Mouse (Mus musculus) kidney, postnatal 10 days (tissue): Measurements from ENCODE around the gene Ern1.
A peak's percentile ranks its signal among the peaks of the same experiment; 100 is the strongest.
"Not testable (repeated sequence)": the region's sequence is repeated elsewhere in the genome, so short reads cannot be mapped to it uniquely, and the experiment has no call there.

Experiments
- DNase-seq: peaks from one replicate; pipeline ENCODE4 v3.0.0; 2021; ENCODE audit warnings: mixed read lengths

Gene Ern1

DNA sequence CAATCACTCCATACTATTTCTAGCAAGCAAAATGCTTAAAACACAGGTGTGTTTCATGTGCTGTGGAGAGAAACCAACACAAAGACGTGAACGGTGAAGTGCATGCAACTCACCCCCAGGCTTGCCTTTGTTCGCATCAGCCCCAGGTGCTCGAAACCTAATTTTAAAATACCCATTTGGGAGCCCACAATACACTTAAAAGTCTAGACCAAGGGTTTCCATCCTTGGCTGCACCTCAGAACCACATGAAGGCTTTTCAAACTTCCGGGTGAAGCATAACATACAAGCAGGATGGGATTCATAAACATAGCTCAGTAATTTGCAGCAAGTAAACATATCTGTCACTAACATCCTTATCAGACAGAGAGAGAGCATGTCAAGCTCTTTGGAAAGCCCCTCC is 57.3 kb downstream of the Ern1 start:
- DNase-seq: no peak

GRCm38 (mm10) chr11:106429689-106430088 is 58.0 kb downstream of the Ern1 start:
- no peak for DNase-seq

- DNase-seq: no peak
These were observed 59.1 kb downstream of the Ern1 start for GRCm38 (mm10) chr11:106428556-106428955.

- DNase-seq: no peak
These were observed 59.5 kb downstream of the Ern1 start for GRCm38 (mm10) chr11:106428106-106428505.

- DNase-seq: no peak
These were observed 61.2 kb downstream of the Ern1 start for GRCm38 (mm10) chr11:106426447-106426846.

- DNase-seq: no peak
These were observed 62.5 kb downstream of the Ern1 start for GRCm38 (mm10) chr11:106425201-106425600.

GRCm38 (mm10) chr11:106419262-106420102 is 68.2 kb downstream of the Ern1 start:
- DNase-seq: no peak

- peak; percentile 90 for DNase-seq
These were observed 68.9 kb downstream of the Ern1 start for GRCm38 (mm10) chr11:106418622-106419196.

DNA sequence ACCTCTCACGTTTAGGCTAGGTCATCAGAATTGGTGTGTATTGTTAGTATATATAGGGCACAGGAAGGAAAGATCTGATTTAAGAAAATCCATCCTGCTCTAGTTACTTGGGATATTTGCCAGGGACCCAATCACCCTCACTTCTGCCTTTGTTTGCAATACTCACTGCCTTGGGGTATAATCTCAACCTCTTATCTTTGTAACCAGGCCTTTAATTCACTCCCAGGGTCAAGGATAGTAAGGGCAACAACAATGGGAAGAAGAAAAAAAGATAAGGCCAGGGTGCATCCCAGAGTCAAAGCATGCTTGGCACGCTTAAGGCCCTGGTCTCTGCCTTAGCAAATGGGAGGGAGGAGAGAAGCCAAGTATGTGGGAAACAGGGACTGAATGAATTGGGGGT is 69.8 kb downstream of the Ern1 start:
- DNase-seq: no peak

- DNase-seq: no peak
These were observed 71.3 kb downstream of the Ern1 start for GRCm38 (mm10) chr11:106416331-106416730.

DNA sequence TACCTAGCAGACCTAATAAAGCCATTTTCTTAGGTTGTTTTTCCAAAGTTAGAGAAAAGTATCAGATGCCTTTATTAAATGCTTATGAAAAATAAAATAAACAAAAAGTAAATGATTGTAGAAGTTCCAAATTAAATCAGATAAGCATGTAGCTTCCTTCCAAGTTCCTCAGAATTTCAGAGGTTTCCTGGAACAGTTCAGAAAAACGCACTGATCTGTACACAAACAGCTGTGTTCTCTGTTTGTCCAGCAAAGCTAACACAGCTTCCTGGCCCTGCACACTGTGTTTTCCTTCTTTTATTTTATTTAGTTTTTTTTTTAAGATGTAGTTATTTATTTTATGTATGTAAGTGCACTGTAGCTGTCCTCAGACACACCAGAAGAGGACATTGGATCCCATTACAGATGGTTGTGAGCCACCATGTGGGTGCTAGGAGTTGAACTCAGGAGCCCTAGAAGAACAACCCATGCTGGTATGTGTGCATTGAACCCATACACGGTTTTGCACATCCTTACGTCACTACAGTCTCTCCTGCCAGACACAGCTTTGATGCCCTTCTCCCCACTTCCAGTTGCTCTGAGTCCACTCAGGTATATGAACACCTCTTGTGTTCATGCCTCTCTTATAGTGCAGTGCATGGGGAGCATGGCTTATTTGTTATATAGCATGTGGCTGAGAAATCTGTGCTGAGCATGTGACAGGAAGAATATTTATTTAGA is 74.9 kb downstream of the Ern1 start:
- no peak for DNase-seq

DNA sequence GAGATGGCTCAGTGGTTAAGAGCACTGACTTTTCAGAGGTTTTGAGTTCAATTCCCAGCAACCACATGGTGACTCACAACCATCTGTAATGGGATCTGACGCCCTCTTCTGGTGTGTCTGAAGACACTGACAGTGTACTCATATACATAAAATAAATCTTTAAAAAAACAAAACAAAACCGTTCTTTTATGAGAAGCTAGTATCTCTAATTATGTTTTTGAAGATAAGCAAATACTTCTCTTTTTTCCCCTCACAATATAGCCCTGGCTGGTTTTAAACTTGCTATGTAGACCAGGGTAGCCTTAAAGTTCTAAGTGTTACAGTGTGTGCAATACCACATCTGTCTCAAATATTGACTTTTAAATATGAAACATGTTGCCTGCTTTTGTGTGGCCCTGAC is 76.5 kb downstream of the Ern1 start:
- DNase-seq: no peak

DNA sequence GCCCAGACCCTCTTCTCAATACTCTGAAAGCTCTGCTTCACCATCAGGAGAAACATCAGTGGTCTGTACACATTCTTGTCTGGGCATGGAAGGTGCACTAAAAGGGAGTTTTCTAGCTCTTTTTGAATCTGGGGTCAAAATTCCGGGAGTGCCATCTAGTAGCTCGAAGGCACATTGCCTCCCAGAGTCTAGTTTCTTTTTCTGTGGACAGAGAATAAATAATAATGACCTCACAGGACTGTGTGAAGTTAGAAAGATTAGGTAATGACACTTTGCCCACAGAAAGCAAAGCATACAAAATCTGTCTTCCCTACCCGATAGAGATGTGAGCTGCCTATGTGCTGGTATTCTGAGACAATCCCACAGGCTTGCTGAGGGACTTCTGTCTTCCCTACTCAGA is 77.1 kb downstream of the Ern1 start:
- no peak for DNase-seq

- no peak for DNase-seq
These were observed 77.6 kb downstream of the Ern1 start for GRCm38 (mm10) chr11:106410011-106410410.

GRCm38 (mm10) chr11:106398481-106398880 is 89.2 kb downstream of the Ern1 start:
- DNase-seq: no peak

- DNase-seq: no peak
These were observed 90.0 kb downstream of the Ern1 start for GRCm38 (mm10) chr11:106397656-106398055.

DNA sequence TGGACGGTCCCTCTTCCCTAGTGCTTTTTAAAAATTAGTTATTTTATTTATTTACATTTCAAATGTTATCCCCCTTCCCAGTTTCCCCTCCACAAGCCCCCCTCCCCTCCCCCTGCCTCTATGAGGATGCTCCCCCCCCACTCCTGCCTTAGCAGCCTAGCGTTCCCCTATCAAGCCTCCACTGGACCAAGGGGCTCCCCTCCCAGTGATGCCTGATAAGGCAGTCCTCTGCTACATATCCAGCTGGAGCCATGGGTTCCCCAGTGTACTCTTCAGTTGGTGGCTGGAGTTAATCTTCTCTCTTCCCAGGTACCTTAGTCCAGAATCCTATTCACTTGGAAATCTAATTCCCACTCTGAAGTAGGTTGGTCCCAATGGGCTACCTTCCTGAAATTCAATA is 93.6 kb downstream of the Ern1 start:
- DNase-seq: not testable (repeated sequence)

DNA sequence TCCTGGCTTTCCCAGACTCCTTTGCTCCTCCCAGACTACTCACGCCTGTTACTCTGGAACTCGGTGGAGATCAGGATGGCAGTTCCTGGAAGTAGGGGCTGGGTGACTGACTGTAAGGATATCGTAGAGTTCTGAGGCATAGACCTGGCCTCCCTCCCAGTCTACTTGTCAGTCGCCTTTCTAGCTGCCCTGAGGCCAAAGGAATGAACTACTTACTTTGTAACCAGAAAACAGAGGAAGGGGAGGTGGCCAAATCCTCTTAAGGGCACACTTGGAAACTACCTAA is 94.4 kb downstream of the Ern1 start:
- no peak for DNase-seq

DNA sequence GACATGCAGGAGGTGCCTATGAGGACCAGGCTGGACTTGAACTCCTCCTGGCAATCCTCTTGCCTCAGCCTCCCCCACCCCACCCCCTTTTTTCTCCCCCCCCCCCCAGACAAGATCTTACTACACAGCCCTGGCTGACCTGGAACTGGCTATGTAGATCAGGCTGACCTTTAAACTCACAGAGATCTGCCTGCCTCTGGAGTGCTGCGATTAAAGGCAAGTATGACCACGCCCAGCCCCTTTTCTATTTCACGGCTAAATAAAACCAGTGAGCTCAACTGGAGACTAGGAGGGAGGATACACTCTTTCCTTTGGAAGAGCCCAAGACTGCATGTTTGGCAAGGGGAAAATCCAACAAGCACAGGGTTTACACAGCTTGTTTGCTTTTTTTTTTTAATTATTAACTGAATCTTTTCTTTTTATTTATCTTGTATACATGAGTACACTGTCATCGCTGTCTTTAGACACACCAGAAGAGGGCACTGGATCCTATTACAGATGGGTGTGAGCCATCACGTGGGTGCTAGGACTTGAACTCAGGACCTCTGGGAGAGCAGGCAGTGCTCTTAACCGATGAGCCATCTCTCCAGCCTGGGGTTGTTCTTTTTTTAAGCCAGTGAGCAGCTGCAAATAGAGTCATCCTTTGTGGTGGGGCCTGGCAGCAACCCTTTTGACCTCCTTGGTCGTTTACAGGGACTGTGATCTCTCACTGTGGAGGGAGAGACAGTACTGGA is 94.9 kb downstream of the Ern1 start:
- DNase-seq: no peak

DNA sequence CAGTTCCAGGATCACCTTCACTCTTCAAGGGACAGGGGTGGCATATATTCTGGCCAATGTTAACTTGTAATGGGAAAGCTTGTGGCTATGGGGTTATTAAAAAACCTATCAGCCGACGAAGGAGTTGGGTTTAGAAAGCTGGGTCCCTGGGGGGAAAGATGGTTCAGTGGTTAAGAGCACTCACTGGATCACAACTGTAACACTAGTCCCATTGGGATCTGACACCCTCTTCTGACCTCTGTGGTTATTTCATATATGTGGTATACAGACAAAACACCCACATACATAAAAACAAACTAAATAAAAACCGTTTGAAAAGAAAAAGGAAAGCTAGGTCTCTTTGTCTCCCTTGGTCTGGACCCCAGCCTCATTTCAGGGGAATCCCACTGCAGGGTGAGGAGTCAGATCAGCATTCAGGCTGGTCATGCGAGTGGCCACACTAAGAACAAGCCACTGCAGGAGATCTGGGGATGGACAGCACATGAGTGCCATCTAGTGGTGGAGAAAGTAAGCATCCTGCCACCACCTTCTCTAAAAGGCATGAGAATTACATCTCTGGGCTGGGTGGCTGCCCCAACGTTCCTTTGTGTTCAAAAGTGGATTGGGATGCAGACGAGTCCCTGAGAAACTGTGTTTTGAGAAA is 96.0 kb downstream of the Ern1 start:
- DNase-seq: peak; percentile 85

GRCm38 (mm10) chr11:106390757-106391156 is 96.9 kb downstream of the Ern1 start:
- peak; percentile 43 for DNase-seq

DNA sequence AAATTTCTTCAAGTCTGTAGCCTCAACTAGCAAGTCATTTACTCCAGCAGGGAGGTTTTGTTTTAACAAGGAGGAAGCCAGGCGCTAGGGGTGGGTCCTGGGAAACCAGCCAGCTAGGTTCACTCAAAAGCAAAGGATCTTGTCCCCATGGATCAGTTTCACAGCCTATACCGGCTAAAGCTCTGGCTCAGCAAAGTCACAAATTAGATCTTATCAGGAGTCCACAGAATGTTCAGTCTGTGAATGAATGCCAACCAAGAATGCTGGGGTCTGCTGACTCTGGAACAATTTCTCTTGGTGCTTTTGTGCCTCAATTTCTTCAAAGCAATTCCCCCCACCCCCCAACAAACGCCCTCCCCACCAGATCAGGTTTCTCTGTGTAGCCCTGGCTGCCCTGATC is 98.0 kb downstream of the Ern1 start:
- peak; percentile 48 for DNase-seq

GRCm38 (mm10) chr11:106387791-106388216 is 99.8 kb downstream of the Ern1 start, which contains the start of gene Icam2:
Gene Icam2 (minus strand): TSS chr11:106388075.
- no peak for DNase-seq
